Mouse (Mus musculus) CH12F3 (cell line): Measurements from ENCODE around the gene Gm5849.
"Not testable (repeated sequence)": the region's sequence is repeated elsewhere in the genome, so short reads cannot be mapped to it uniquely, and the experiment has no call there.

ENCODE experiments used
- in situ Hi-C: fragments of 300-500 bp; cut with MboI; formaldehyde crosslinking; loops from 2 replicates; pipeline ENCODE4 v1.14.3; 2020; ENCODE audit warnings: low sequenced_read_pairs

Gene Gm5849

GRCm38 (mm10) chr3:90777776-90778175 lies at the start of gene Gm5849:
Gm5849 (minus strand) TSS chr3:90777876.
- in situ Hi-C loops, result not testable (repeated sequence)

GRCm38 (mm10) chr3:90749658-90750057 lies 28.0 kb downstream of the Gm5849 start:
- in situ Hi-C loops, result no loop called here

DNA sequence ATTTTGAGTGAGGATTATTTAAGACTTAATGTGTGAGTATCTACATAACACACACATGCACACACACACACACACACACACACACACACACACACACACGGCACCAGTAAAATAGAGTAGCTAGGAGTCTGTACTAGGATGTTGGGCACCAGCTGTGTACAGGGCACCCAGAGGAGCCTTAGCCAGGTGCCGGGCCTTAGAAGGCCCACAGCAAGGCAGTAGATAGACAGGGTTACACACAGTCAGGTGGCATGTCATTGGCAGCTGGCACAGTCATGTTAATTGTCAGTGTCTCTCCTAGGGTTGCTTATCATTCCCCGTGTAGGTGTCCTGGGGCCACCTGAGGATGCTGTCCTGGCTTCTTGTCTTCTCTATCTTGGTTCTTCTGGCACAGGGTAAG lies 51.1 kb downstream of the Gm5849 start, which contains the start of gene Pglyrp4:
Pglyrp4 (plus strand) TSS at position 301 of the 400 bp plus-strand sequence.
- in situ Hi-C loops, result no loop called here
